Mouse (Mus musculus): ENCODE results near the gene Ugt2b1.
"Not testable (repeated sequence)": the region's sequence is repeated elsewhere in the genome, so short reads cannot be mapped to it uniquely, and the experiment has no call there.

The Ugt2b1 gene

DNA sequence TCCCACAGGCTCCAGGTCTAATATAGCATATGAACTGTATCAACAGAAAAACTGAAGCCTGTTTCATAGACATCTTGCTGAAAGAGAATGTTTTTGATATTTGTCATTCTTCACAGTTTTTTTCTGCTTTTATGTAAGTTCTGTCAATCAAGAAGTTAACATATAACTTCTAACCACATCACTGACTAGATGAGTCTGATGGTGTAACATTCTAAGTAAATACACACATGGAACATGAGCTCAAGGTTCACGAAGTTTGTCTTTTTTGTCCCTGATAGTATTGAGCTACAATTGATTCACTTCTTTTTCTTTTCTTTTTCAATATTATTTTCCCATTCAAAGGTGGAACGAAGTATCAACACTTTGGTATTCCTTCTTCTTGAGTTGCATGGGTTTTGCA lies at the start of gene Ugt2b1:
Ugt2b1 (minus strand) TSS at position 105 of the 400 bp plus-strand sequence.
- DNase-seq (ENCODE audit: low spot score in 2 of 2), result no peak

DNA sequence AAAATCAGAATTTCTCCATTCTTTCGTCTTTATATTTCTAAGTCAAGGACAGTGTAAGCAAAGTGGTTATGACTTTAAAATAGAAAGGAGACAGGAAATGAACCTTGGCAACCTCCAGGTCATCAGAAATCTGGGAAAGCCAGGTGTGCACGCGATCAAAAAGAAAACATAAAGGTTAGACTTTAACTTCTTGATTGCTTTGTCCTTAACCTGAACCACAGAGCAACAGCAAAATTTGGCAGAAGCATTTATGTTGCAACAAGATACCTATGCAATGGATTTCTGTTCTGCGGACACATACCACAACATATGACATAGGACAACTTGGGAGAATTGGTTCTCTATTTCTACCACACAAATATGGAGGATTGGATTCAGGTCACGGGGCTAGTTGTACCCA lies 40.9 kb upstream of the Ugt2b1 start:
- DNase-seq (ENCODE audit: low spot score in 2 of 2), result not testable (repeated sequence)

DNA sequence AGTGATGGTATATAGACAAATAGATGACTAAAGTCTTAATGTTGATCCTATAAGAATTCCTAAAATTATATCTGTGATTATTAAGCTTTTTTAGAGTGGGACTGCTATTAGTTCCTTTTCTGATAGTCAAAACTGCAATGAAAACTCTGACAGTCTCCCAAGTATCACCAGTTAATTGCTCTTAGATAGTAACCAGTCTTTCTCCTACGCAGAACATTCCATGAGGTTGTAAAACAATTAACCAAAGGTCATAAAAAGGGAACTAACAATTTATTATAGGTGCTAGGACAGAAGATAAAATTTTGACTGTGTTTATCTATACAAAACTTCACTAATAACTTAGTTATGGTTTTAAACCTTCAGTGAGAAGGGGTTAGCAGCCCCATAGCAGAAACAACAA lies 36.5 kb upstream of the Ugt2b1 start:
- not testable (repeated sequence) for DNase-seq (ENCODE audit: low spot score in 2 of 2)

DNA sequence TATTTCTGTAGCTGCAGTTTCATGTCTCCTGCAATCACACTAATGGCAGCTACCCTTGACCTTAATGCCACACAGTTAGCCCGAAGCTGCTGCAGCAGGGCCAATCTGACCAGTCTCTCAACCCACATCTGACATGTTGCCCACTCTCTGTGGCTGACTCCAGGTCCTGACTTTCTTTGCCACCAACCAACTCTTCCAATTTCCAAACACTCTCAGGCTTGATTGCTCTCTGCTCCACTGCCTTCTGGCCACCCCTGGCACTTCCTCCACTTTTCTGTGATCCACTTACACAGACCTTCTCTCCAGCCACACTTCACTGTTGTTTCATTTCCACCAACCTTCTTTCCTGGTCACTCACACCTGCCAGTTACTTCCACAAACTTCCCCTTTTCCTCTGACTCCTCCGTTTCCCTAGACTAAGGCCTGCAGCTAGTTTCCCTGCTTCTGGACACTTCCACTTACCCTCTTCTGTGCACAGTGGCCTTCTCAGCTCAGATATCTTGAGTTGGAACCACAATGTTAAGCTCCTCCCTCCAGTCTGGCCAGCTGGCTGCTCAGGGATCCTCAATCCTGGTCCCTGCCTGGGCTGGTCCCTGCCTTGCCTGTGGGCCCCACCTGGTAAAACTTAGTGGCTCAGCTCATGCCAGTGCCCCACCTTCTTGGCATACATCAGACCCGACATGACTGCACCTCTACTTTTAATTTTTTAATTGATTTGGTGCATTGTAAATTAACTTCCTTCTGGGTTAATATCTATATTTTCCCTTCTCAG lies 35.4 kb upstream of the Ugt2b1 start:
- DNase-seq (ENCODE audit: low spot score in 2 of 2), result no peak

DNA sequence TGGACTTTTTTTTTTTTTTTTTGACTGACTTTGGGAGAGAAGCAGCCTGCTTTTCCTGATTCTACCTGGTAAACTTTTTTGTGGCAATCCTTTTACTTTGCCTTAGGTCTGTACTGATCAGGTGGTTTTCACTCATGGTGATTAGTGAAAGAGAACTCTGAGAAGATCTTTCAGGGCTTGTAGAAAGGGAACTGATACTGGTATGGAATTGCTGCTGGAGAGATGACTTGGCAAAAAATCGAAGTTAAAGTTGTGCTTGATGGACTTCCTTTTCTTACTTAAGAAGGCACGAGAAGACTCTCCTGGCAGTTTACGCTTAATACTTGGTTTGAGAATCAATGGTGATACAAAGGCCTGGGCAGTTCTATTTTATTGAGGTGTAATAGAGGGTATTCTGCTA lies 34.2 kb upstream of the Ugt2b1 start:
- DNase-seq (ENCODE audit: low spot score in 2 of 2), result no peak

DNA sequence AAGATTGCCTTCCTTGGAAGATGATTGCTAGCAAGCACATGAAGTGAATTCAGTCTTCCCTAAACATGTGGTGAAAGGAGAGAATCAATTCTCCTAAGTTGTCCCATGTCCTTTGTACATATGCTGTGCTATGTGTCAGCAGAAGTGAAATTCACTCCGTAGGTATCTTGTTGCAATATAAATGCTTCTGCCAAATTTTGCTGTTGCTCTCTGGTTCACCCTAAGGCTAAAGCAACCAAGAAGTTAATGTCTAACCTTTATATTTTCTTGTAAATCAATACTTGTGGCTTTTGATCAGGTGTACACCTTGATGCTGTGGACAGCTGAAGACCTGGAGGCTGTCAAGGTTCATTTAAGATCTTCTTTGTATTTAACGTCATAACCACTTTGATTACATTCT lies 15.8 kb upstream of the Ugt2b1 start:
- DNase-seq (ENCODE audit: low spot score in 2 of 2), result no peak

DNA sequence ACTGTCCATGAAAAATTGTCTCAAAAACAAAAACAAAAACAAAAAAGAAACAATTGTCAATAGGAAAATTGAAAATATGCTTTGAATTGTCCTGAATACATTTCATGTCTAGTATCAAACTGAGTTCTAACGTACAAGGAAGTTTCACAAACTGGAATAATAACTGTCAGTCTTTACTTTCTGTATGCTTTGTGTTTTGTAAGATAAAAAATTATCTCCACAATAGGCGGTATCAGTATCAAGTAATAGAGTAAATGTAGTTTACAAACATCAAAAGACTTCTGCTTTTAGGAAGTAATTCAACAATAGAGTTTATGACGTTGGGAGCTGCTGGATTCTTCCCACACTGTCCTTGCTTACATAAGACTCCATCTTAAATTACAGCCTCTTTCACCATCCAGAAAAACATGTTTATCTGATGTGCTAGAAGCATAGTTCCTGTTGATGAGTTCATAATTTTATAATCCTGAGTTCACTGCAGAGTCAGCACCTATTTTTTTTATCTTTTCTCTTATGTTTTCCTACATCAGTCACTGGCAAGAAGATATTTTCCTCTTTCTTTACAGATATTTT lies 5.6 kb downstream of the Ugt2b1 start:
- DNase-seq (ENCODE audit: low spot score in 2 of 2), result no peak

DNA sequence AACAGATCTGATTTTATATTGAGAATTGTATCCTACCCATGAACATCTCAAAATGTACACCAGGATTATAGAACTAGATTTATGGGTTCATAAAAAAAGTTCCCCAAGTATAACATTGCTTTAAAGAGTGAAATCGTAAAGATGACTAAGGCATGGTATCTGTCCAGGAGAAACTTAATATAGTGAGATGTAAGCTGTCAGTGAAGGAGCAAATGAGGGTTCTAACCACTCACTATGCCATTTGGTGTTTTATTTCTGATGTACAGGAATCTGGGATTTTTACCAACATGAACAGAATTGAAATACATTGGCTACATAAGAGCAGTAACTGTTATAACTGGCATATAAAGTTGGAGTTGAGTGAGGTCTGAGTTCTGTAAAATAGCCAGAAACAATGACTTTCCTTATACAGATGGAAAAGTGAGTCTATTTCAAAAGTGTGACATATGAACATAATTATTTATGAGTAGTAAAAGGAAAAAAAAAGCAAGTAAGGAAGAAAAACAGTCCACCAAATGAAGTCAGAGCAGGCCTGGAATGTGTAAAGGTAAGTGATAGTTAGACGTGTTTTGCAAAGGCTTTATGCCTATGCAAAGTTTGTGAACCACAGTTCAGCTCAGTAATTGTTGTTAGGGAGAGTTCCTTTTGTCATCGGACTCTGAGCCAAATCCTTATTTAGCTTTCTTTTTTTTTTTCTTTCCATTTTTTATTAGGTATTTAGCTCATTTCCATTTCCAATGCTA lies 14.8 kb downstream of the Ugt2b1 start:
- no peak for DNase-seq (ENCODE audit: low spot score in 2 of 2)

DNA sequence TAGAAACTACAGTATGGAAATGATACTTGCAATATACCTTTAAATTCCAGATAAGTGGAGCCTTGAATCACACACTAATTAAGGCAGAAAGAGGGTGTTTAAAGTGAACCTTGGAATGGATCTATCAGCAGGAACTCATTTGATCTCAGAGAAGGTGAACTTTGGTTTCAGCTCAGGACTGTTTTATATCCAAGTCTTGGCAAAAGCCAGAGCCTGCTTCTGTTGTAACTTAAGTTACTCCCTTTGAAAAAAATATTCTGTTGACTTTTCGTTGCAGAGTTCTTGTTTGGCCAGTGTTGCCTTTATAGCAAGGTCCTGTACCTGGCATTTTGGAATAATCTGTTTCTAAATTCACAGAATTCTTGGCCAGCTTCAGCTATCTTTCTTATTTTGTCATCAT lies 15.6 kb downstream of the Ugt2b1 start:
- no peak for DNase-seq (ENCODE audit: low spot score in 2 of 2)

DNA sequence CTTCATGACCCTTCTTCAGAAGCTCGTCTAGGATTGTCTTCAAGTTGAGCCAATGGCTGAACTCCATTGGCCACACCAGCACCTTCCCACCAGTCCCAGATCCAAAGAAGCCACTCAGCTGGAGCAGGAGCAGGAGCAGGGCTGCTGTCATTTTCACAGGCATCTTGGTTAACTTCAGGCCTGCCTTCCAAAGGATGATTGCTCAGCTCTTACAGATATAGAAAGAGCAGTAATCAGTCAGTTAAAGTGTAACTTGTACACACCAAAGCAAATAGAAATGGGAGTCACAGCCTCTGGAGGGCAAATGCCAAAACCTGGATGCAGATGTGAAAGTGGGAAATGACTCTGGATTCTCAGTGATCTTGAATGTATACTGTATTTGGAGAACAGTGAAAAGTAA lies 19.6 kb downstream of the Ugt2b1 start, which contains the start of gene Ugt2b34:
Ugt2b34 (minus strand) TSS at position 180 of the 400 bp plus-strand sequence.
- DNase-seq (ENCODE audit: low spot score in 2 of 2), result no peak

DNA sequence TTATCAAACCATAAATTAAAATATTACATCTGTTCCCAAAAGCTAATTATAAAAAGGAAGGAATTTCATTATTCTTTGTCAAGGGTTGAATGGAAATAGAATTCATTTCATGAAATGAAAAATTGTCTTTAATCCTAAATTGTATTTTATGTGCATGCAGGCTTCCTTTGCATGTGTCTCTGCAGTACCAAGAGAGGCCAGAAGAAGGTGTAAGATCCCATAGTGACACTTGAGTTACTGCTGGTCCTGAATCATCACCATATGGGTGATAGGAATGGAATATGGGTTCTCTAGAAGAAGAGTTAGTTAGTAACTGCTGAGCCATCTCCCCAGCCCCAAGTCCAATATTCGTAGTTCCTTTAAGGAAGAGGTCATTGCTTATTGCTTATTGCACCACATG lies 36.4 kb downstream of the Ugt2b1 start:
- DNase-seq (ENCODE audit: low spot score in 2 of 2), result no peak

DNA sequence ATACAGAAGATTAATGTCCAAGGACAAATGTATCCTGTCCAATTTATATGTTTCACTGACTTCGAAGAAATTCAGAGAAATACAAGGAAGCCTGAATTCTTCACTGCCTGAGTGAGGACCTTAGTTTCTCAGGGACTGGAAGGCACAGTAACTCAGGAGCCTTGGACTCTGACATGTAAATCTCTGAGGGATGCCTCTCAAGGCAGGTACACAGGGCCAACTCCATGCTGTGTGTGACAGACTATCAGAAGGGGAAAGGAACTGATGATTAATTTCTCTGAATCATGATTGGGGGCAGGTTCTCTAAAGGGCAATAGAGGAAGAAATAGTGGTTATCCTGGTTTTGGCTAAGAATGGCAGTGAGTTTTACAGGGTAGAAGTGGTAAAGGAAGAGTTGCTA lies 37.9 kb downstream of the Ugt2b1 start:
- no peak for DNase-seq (ENCODE audit: low spot score in 2 of 2)

DNA sequence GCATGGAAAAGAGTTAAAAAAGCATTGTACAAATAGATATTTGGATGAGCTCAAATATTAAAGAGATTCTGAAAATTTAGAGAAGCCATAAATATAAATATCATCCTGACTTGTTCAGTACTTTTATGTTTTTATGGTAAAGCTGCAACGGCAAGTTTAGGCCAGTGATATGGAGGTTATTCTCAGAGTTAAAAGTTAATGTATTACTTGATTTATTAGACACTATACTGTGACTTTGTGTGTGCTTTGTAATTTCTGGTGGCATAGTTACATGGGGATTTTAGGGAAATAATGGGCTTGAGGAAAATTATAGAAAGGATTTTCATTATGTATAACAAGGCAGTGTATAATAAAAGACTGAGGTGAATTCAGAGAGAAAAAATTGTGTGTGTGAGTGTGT lies 39.2 kb downstream of the Ugt2b1 start:
- no peak for DNase-seq (ENCODE audit: low spot score in 2 of 2)

DNA sequence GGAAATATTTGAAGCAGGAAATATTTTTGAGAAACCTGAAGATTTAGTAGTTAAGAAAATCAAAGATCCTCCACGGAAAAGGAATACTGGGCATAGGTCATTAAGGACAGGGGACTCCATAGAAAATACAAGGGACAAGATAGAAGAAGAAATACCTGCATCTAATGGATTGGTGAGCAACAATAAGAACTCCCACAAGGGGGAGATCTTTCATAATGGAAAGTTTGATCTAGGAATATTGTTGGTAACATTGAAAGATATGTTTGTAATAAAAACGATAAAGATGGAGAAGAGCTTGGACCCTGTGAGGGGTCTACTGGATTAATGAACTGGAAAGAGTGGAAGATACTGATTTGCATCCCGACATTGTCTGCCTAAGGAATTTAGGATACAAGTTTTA lies 39.7 kb downstream of the Ugt2b1 start:
- DNase-seq (ENCODE audit: low spot score in 2 of 2), result no peak

DNA sequence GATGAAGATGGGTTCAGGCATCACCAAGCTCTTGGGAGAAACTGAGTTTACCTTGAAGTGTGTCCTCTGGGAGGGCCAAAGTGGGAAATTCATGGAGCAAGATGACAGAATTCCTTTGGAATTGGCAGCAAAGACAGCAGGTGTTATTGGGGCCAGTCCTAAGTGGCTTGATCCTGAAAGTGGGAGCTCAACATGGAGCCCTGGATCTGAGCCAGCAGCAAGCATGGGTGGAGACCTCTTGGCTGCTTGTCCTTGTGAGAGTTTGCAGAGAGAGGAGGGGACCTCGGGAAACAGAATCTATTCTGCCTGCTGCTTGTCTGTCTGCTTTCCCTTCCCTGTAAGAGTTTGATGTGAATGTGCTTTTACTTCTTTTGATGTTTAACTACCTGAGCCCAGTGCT lies 54.5 kb downstream of the Ugt2b1 start:
- no peak for DNase-seq (ENCODE audit: low spot score in 2 of 2)
